Comparison of ENCODE assay signal across 8 mouse cellular contexts in genomic region chr17:79355271-79355991, GRCm38 (mm10). TPM values are rescaled to one million over a fixed set of nuclear protein-coding genes. Genes with fewer than 3 reads are reported as not detected.
DNase-seq lines count a peak whose midpoint lies in the region; ATAC-seq lines count a peak whose summit lies in the region.

No protein-coding gene starts in this region.

- DNase-seq in T-cell, adult 2 months (ENCODE audit: low spot score), result peak; percentile 73
- peak; percentile 89 to 90 for DNase-seq in cerebellum, postnatal 25 days
- peak; percentile 51 to 55 for DNase-seq in frontal cortex, postnatal 25 days (ENCODE audit: low spot score in 2 of 2)
- peak; percentile 63 to 72 for DNase-seq in left cerebral cortex, adult 8-10 months (ENCODE audit: low spot score in 2 of 2)
- DNase-seq in retina, postnatal 7 days (ENCODE audit: low read depth, low spot score), result peak; percentile 76
- DNase-seq in thymus, postnatal 4 days, result peak; percentile 83

- peak overlapping the region; percentile 81 for H3K4me2 ChIP-seq in hindbrain, embryonic 15.5 days

- H3K79me2 ChIP-seq in macrophage (ENCODE audit: inconsistent target), result peaks cover 43% of the 10 kb centered on the region

- peak overlapping the region; percentile 96 for H3K27ac ChIP-seq in hindbrain, embryonic 15.5 days (replicated peaks)
- peak overlapping the region; percentile 40 for H3K27ac ChIP-seq in macrophage

- H3K9ac ChIP-seq in hindbrain, embryonic 15.5 days, result peak overlapping the region; percentile 73

- no peaks in the 10 kb centered on the region for H3K36me3 ChIP-seq in hindbrain, embryonic 15.5 days
- no peaks in the 10 kb centered on the region for H3K36me3 ChIP-seq in macrophage (ENCODE audit: inconsistent target)

- H3K9me3 ChIP-seq in hindbrain, embryonic 15.5 days, result no peaks in the 10 kb centered on the region

- WGBS in hindbrain, embryonic 15.5 days, result under 1% methylated on average over 59 of the region's 59 CpGs
- under 1% methylated on average over 57 of the region's 59 CpGs for WGBS in macrophage (ENCODE audit: missing documents)

- peak overlapping the region; percentile 64 for H3K4me3 ChIP-seq in hindbrain, embryonic 15.5 days
- H3K4me3 ChIP-seq in macrophage (ENCODE audit: inconsistent target), result peak overlapping the region; percentile 66

- H3K4me1 ChIP-seq in hindbrain, embryonic 15.5 days (replicated peaks), result peaks cover 29% of the 10 kb centered on the region

- ATAC-seq in hindbrain, embryonic 15.5 days (ENCODE audit: low FRiP score, low read depth), result peak; percentile 80

- no peaks in the 10 kb centered on the region for H3K27me3 ChIP-seq in hindbrain, embryonic 15.5 days

RNA-seq across cellular contexts. Expression of gene Cdc42ep3, which starts 0.5 kb away (rescaled TPM):
- polyA plus RNA-seq in hindbrain, embryonic 15.5 days (2015; fragmentation: Nextera tagmentation; extraction: Ambion mirVana), result 47.4 and 47.5 TPM in 2 replicates
- total RNA-seq in left cerebral cortex, adult 8-10 months (2022), result 10 to 100 TPM; 14.3 to 21.6 (median 19.5) TPM
- 10 to 100 TPM in 8 of 26 experiments, 1 to 10 TPM in 18; 2.1 to 33.6 (median 6.9) TPM for total RNA-seq in macrophage (2018; cell fraction: chromatin; rRNA removed)
- total RNA-seq in macrophage (2018; cell fraction: cytosol; rRNA removed), result 10 to 100 TPM in 19 of 26 experiments, 1 to 10 TPM in 7; 5.6 to 23.6 (median 13.1) TPM
- 10 to 100 TPM in 18 of 26 experiments, 1 to 10 TPM in 8; 6.2 to 46.4 (median 13.2) TPM for total RNA-seq in macrophage (2018; cell fraction: nucleus; rRNA removed)
- polyA plus RNA-seq in macrophage (2018), result 16.1 to 20.5 TPM (median 19.7 TPM) in 3 replicates

Comparison
In these comparisons a context has a peak if more than half of its experiments do, and no peak if none do; other contexts are left out.
1. Peak in every context shown above with its lines: DNase-seq, ATAC-seq, H3K4me3 ChIP-seq and H3K27ac ChIP-seq.